Mouse (Mus musculus) embryo, embryonic 10.5 days (tissue): ENCODE measurements at regions not wholly inside any gene's neighbourhood (a gene's known extent, or its start where the extent isn't known, plus 50 kb on each side); places are given as distances from the start of the nearest gene placed in this dataset.
"Not testable (repeated sequence)": the region's sequence is repeated elsewhere in the genome, so short reads cannot be mapped to it uniquely, and the experiment has no call there.

Experiments used
- DNase-seq: peaks from one replicate; pipeline ENCODE4 v3.0.0-alpha.2; 2015; ENCODE audit warnings: low spot score

GRCm38 (mm10) chr13:12940911-12941310, 64.3 kb downstream of the Prl2c2 start:
- not testable (repeated sequence) for DNase-seq

- peak; percentile 24 for DNase-seq
Observed at GRCm38 (mm10) chr13:12935103-12935502, 70.1 kb downstream of the Prl2c2 start.

- DNase-seq: not testable (repeated sequence)
Observed at GRCm38 (mm10) chr13:12931907-12932617, 73.1 kb downstream of the Prl2c2 start.

- no peak for DNase-seq
Observed at GRCm38 (mm10) chr13:12930566-12930965, 74.6 kb downstream of the Prl2c2 start.

- DNase-seq: no peak
Observed at GRCm38 (mm10) chr13:12929806-12930205, 75.4 kb downstream of the Prl2c2 start.

- DNase-seq: no peak
Observed at GRCm38 (mm10) chr13:12927587-12928345, 77.4 kb downstream of the Prl2c2 start.

- no peak for DNase-seq
Observed at GRCm38 (mm10) chr13:12925604-12926003, 79.6 kb downstream of the Prl2c2 start.

- DNase-seq: no peak
Observed at GRCm38 (mm10) chr13:12912902-12913301, 92.3 kb downstream of the Prl2c2 start.

- no peak for DNase-seq
Observed at GRCm38 (mm10) chr13:12906151-12906550, 99.0 kb downstream of the Prl2c2 start.

- not testable (repeated sequence) for DNase-seq
Observed at GRCm38 (mm10) chr13:12889631-12890030, 89.8 kb upstream of the Prl2c3 start.

GRCm38 (mm10) chr13:12879506-12879905, 79.6 kb upstream of the Prl2c3 start:
- DNase-seq: not testable (repeated sequence)

GRCm38 (mm10) chr13:12864946-12865345, 65.1 kb upstream of the Prl2c3 start:
- DNase-seq: not testable (repeated sequence)

- DNase-seq: no peak
Observed at GRCm38 (mm10) chr13:12864263-12864662, 64.4 kb upstream of the Prl2c3 start.

- DNase-seq: not testable (repeated sequence)
Observed at GRCm38 (mm10) chr13:12863542-12863941, 63.7 kb upstream of the Prl2c3 start.

GRCm38 (mm10) chr13:12860954-12861353, 61.1 kb upstream of the Prl2c3 start:
- DNase-seq: not testable (repeated sequence)

GRCm38 (mm10) chr13:12859930-12860329, 60.1 kb upstream of the Prl2c3 start:
- not testable (repeated sequence) for DNase-seq
